Mouse (Mus musculus) E14TG2a.4 (cell line): ENCODE data around the gene Ppfibp2.

Experiments
- H3K27me3 ChIP-seq: 2 replicates; pipeline ENCODE4 v1.6.1; 2014; ENCODE audit warnings: low read length, control low read depth; ENCODE audit not compliant: insufficient read depth
- H3K36me3 ChIP-seq: 2 replicates; pipeline ENCODE4 v1.6.1; 2014; ENCODE audit warnings: low read length, control low read depth; ENCODE audit not compliant: insufficient read depth
- H3K4me1 ChIP-seq: replicated peaks from 2 replicates; pipeline ENCODE4 v1.6.1; 2014; ENCODE audit warnings: low read depth, low read length, control low read depth
- H3K4me3 ChIP-seq: replicated peaks from 2 replicates; pipeline ENCODE4 v1.5.1; 2014; ENCODE audit warnings: mild to moderate bottlenecking, low read length
- H3K9me3 ChIP-seq: 2 replicates; pipeline ENCODE4 v1.6.1; 2014; ENCODE audit warnings: low read length, control low read depth
- CTCF ChIP-seq: conservative IDR thresholded peaks from 2 replicates; pipeline ENCODE4 v1.5.1; 2014; ENCODE audit warnings: low read length
- NANOG ChIP-seq: IDR thresholded peaks from 2 replicates; pipeline ENCODE4 v1.6.1; 2014; ENCODE audit warnings: borderline replicate concordance, low read length, mixed read lengths
- POU5F1 ChIP-seq: IDR thresholded peaks from 2 replicates; pipeline ENCODE4 v1.6.1; 2014; ENCODE audit warnings: low read length, borderline replicate concordance

The Ppfibp2 gene

GRCm38 (mm10) chr7:107568971-107569370, 26.0 kb upstream of the Ppfibp2 start:
- TF ChIP-seq POU5F1 = no peak
- no peak for TF ChIP-seq CTCF
- TF ChIP-seq NANOG = no peak

GRCm38 (mm10) chr7:107573856-107574255, 21.2 kb upstream of the Ppfibp2 start:
- TF ChIP-seq NANOG = no peak
- TF ChIP-seq CTCF = 0 out of 2 replicates have a peak, but pooled peaks have one; percentile 7
- Histone ChIP-seq H3K27me3 (no peaks in the 10 kb centered on the region), H3K36me3 (no peaks in the 10 kb centered on the region), H3K4me1 (no peaks in the 10 kb centered on the region), H3K4me3 (no peak overlapping the region), H3K9me3 (peaks cover 3% of the 10 kb centered on the region; the same call in 1 of the 2 replicates)

More at GRCm38 (mm10) chr7:107568971-107569370, 26.0 kb upstream of the Ppfibp2 start:
- Histone ChIP-seq H3K4me1 (no peaks in the 10 kb centered on the region; the same call in 1 of the 2 replicates), H3K4me3 (no peak overlapping the region), H3K27me3 (no peaks in the 10 kb centered on the region), H3K36me3 (no peaks in the 10 kb centered on the region), H3K9me3 (peaks cover 15% of the 10 kb centered on the region)

- no peaks in the 10 kb centered on the region for H3K36me3 ChIP-seq
- H3K4me3 ChIP-seq = no peak overlapping the region
- H3K4me1 ChIP-seq = no peaks in the 10 kb centered on the region
- no peaks in the 10 kb centered on the region for H3K27me3 ChIP-seq
- peaks cover 3% of the 10 kb centered on the region; the same call in 1 of the 2 replicates for H3K9me3 ChIP-seq
- TF ChIP-seq CTCF (no peak), NANOG (no peak), POU5F1 (no peak)
Measured at GRCm38 (mm10) chr7:107574276-107574675, 20.7 kb upstream of the Ppfibp2 start.

GRCm38 (mm10) chr7:107592641-107593040, 2.4 kb upstream of the Ppfibp2 start:
- TF ChIP-seq NANOG (no peak), POU5F1 (no peak), CTCF (no peak)
- Histone ChIP-seq H3K36me3 (no peaks in the 10 kb centered on the region), H3K4me3 (no peak overlapping the region), H3K27me3 (peaks cover 4% of the 10 kb centered on the region; the same call in 1 of the 2 replicates), H3K4me1 (peaks cover 34% of the 10 kb centered on the region), H3K9me3 (no peaks in the 10 kb centered on the region)

GRCm38 (mm10) chr7:107593904-107594303, 1.1 kb upstream of the Ppfibp2 start:
- Histone ChIP-seq H3K9me3 (peaks cover 8% of the 10 kb centered on the region; the same call in 1 of the 2 replicates), H3K36me3 (no peaks in the 10 kb centered on the region), H3K27me3 (peaks cover 4% of the 10 kb centered on the region; the same call in 1 of the 2 replicates), H3K4me1 (peaks cover 34% of the 10 kb centered on the region), H3K4me3 (peak overlapping the region; percentile 88)
- TF ChIP-seq CTCF = no peak

GRCm38 (mm10) chr7:107594325-107594856, 616 bp upstream of the Ppfibp2 start:
- peaks cover 4% of the 10 kb centered on the region; the same call in 1 of the 2 replicates for H3K27me3 ChIP-seq
- H3K9me3 ChIP-seq = peaks cover 12% of the 10 kb centered on the region
- TF ChIP-seq CTCF = peak; percentile 24; the same call in 1 of the 2 replicates
- TF ChIP-seq POU5F1 = no peak
- peak overlapping the region; percentile 88 for H3K4me3 ChIP-seq
- H3K4me1 ChIP-seq = peaks cover 34% of the 10 kb centered on the region
- H3K36me3 ChIP-seq = no peaks in the 10 kb centered on the region

- H3K27me3 ChIP-seq = peaks cover 4% of the 10 kb centered on the region; the same call in 1 of the 2 replicates
- no peaks in the 10 kb centered on the region for H3K36me3 ChIP-seq
- H3K9me3 ChIP-seq = peaks cover 12% of the 10 kb centered on the region
- peaks cover 34% of the 10 kb centered on the region for H3K4me1 ChIP-seq
- no peak for TF ChIP-seq NANOG
- no peak for TF ChIP-seq POU5F1
- TF ChIP-seq CTCF = no peak
- H3K4me3 ChIP-seq = peak overlapping the region; percentile 88
Measured at GRCm38 (mm10) chr7:107595426-107595825, 419 bp downstream of the Ppfibp2 start.

- Histone ChIP-seq H3K27me3 (peaks cover 4% of the 10 kb centered on the region; the same call in 1 of the 2 replicates), H3K4me1 (peaks cover 34% of the 10 kb centered on the region), H3K36me3 (no peaks in the 10 kb centered on the region), H3K4me3 (no peak overlapping the region), H3K9me3 (peaks cover 12% of the 10 kb centered on the region)
- TF ChIP-seq CTCF = no peak
- TF ChIP-seq NANOG = no peak
- TF ChIP-seq POU5F1 = no peak
Measured at GRCm38 (mm10) chr7:107596753-107597152, 1.7 kb downstream of the Ppfibp2 start.

- peaks cover 4% of the 10 kb centered on the region; the same call in 1 of the 2 replicates for H3K27me3 ChIP-seq
- H3K4me3 ChIP-seq = no peak overlapping the region
- H3K9me3 ChIP-seq = peaks cover 12% of the 10 kb centered on the region
- peaks cover 34% of the 10 kb centered on the region for H3K4me1 ChIP-seq
- TF ChIP-seq NANOG (no peak), POU5F1 (no peak), CTCF (no peak)
- H3K36me3 ChIP-seq = no peaks in the 10 kb centered on the region
Measured at GRCm38 (mm10) chr7:107597956-107598355, 2.9 kb downstream of the Ppfibp2 start.
